Mouse (Mus musculus) forebrain, postnatal 0 days (tissue): ENCODE data around the gene Gm10668. TPM values are rescaled to one million over a fixed set of nuclear protein-coding genes. Genes with fewer than 3 reads are reported as not detected.
"Not testable (repeated sequence)": the region's sequence is repeated elsewhere in the genome, so short reads cannot be mapped to it uniquely, and the experiment has no call there.

Experiments
- ATAC-seq: fragments of 200-750 bp; cut with Nextera tagmentation; 2 replicates; pipeline ENCODE4 v1.8.0; 2017; ENCODE audit warnings: mild to moderate bottlenecking, moderate library complexity
- DNase-seq: peaks from one replicate; pipeline ENCODE4 v3.0.0-alpha.2; 2015
- H3K27ac ChIP-seq: fragments of 300-500 bp; sonication (generic); 2 replicates; pipeline ENCODE4 v1.5.1; 2014; ENCODE audit warnings: low read depth, mild to moderate bottlenecking, antibody characterized with exemption, low read length, moderate library complexity, mixed read lengths
- H3K27me3 ChIP-seq: fragments of 300-500 bp; sonication (generic); 2 replicates; pipeline ENCODE4 v1.6.1; 2014; ENCODE audit warnings: mild to moderate bottlenecking, low read length, mixed read lengths; ENCODE audit not compliant: insufficient read depth
- H3K36me3 ChIP-seq: fragments of 300-500 bp; sonication (generic); 2 replicates; pipeline ENCODE4 v1.6.1; 2014; ENCODE audit warnings: mild to moderate bottlenecking, moderate library complexity; ENCODE audit not compliant: insufficient read depth
- H3K4me1 ChIP-seq: fragments of 300-500 bp; sonication (generic); 2 replicates; pipeline ENCODE4 v1.6.1; 2014; ENCODE audit warnings: antibody characterized with exemption; ENCODE audit not compliant: insufficient read depth
- H3K4me2 ChIP-seq: fragments of 300-500 bp; sonication (generic); 2 replicates; pipeline ENCODE4 v1.6.1; 2014; ENCODE audit warnings: low read depth, mild to moderate bottlenecking, moderate library complexity
- H3K4me3 ChIP-seq: fragments of 300-500 bp; sonication (generic); 2 replicates; pipeline ENCODE4 v1.5.1; 2014; ENCODE audit warnings: low read depth, low read length, mixed read lengths
- H3K9ac ChIP-seq: fragments of 300-500 bp; sonication (generic); 2 replicates; pipeline ENCODE4 v1.6.1; 2014; ENCODE audit warnings: mild to moderate bottlenecking
- H3K9me3 ChIP-seq: fragments of 300-500 bp; sonication (generic); 2 replicates; pipeline ENCODE4 v1.6.1; 2016; ENCODE audit warnings: low read length
- WGBS: fragments of 180-500 bp; shearing (Covaris S2); extraction: QIAGEN DNeasy Blood & Tissue Kit; methylation state at CpG from one replicate; pipeline ENCODE4 v1.1.7; 2014; 5-methylcytosine and 5-hydroxymethylcytosine counted together
- polyA plus RNA-seq: library from polyadenylated mRNA; unstranded; fragments of >200 nt; fragmentation: Nextera tagmentation; extraction: Ambion mirVana; gene quantifications from 2 replicates; pipeline ENCODE4 v1.2.1, GENCODE M21; 2015
- total RNA-seq: library from RNA; depleted of rRNA; stranded (reverse); fragments of >200 nt; gene quantifications from 2 replicates; pipeline ENCODE4 v1.2.3, GENCODE M21; 2014; rRNA removed

Gm10668 gene
- total RNA-seq (not detected in 2 replicates), polyA plus RNA-seq (not detected in 2 replicates)

GRCm38 (mm10) chr7:20730524-20730923 is at the start of gene Gm10668:
Gene Gm10668 (minus strand): TSS chr7:20730624.
- not testable (repeated sequence) for DNase-seq, H3K9me3 ChIP-seq, H3K4me1 ChIP-seq, H3K27me3 ChIP-seq, H3K9ac ChIP-seq, ATAC-seq, H3K27ac ChIP-seq, H3K36me3 ChIP-seq, H3K4me2 ChIP-seq, H3K4me3 ChIP-seq
- WGBS: no CpG with 5 or more reads among the region's 1 CpGs

- ATAC-seq, H3K4me2 ChIP-seq, DNase-seq, H3K9ac ChIP-seq, H3K27me3 ChIP-seq, H3K36me3 ChIP-seq, H3K4me3 ChIP-seq, H3K4me1 ChIP-seq, H3K9me3 ChIP-seq, H3K27ac ChIP-seq: not testable (repeated sequence)
- WGBS: no CpG with 5 or more reads among the region's 3 CpGs
Observed at GRCm38 (mm10) chr7:20770885-20771284, 40.5 kb upstream of the Gm10668 start, which contains the start of gene Vmn1r112. Gene Vmn1r112 (plus strand): TSS chr7:20771185.

- DNase-seq, H3K9me3 ChIP-seq, H3K4me2 ChIP-seq, H3K27ac ChIP-seq, H3K36me3 ChIP-seq, H3K27me3 ChIP-seq, H3K4me3 ChIP-seq, ATAC-seq, H3K4me1 ChIP-seq, H3K9ac ChIP-seq: not testable (repeated sequence)
- WGBS: no CpG with 5 or more reads among the region's 2 CpGs
Observed at GRCm38 (mm10) chr7:20703116-20703515, 27.3 kb downstream of the Gm10668 start, which contains the start of gene Vmn1r111. Gene Vmn1r111 (minus strand): TSS chr7:20703216.

Other genes with a start within 250 kb of the Gm10668 start
- gene Vmn1r103, start 220.1 kb downstream of the Gm10668 start, total RNA-seq: not detected in 2 replicates
- gene Vmn1r103, start 220.1 kb downstream of the Gm10668 start, polyA plus RNA-seq: not detected in 2 replicates
- not detected in 2 replicates for gene Vmn1r104, start 196.8 kb downstream of the Gm10668 start, total RNA-seq
- not detected in 2 replicates for gene Vmn1r104, start 196.8 kb downstream of the Gm10668 start, polyA plus RNA-seq
- not detected in 2 replicates for gene Gm5726, start 184.9 kb downstream of the Gm10668 start, total RNA-seq
- not detected in 2 replicates for gene Gm5726, start 184.9 kb downstream of the Gm10668 start, polyA plus RNA-seq
- not detected in 2 replicates for gene Gm4141, start 154.4 kb downstream of the Gm10668 start, total RNA-seq
- gene Gm4141, start 154.4 kb downstream of the Gm10668 start, polyA plus RNA-seq: not detected in 2 replicates
- not detected in 2 replicates for gene Gm4513, start 131.6 kb downstream of the Gm10668 start, total RNA-seq
- not detected in 2 replicates for gene Gm4513, start 131.6 kb downstream of the Gm10668 start, polyA plus RNA-seq
- not detected in 2 replicates for gene Vmn1r107, start 61.7 kb downstream of the Gm10668 start, total RNA-seq
- not detected in 2 replicates for gene Vmn1r107, start 61.7 kb downstream of the Gm10668 start, polyA plus RNA-seq
- gene Vmn1r111, start 27.4 kb downstream of the Gm10668 start, total RNA-seq: not detected in 2 replicates
- gene Vmn1r111, start 27.4 kb downstream of the Gm10668 start, polyA plus RNA-seq: not detected in 2 replicates
- not detected in 2 replicates for gene Vmn1r112, start 40.6 kb upstream of the Gm10668 start, total RNA-seq
- not detected in 2 replicates for gene Vmn1r112, start 40.6 kb upstream of the Gm10668 start, polyA plus RNA-seq
- gene Vmn1r113, start 56.7 kb upstream of the Gm10668 start, total RNA-seq: not detected in 2 replicates
- not detected in 2 replicates for gene Vmn1r113, start 56.7 kb upstream of the Gm10668 start, polyA plus RNA-seq
- gene Vmn1r114, start 81.6 kb upstream of the Gm10668 start, total RNA-seq: not detected in 2 replicates
- not detected in 2 replicates for gene Vmn1r114, start 81.6 kb upstream of the Gm10668 start, polyA plus RNA-seq
- gene Vmn1r115, start 114.4 kb upstream of the Gm10668 start, total RNA-seq: not detected in 2 replicates
- gene Vmn1r115, start 114.4 kb upstream of the Gm10668 start, polyA plus RNA-seq: not detected in 2 replicates
- gene Vmn1r116, start 141.6 kb upstream of the Gm10668 start, total RNA-seq: not detected in 2 replicates
- gene Vmn1r116, start 141.6 kb upstream of the Gm10668 start, polyA plus RNA-seq: not detected in 2 replicates
- gene Vmn1r117, start 153.5 kb upstream of the Gm10668 start, total RNA-seq: not detected in 2 replicates
- not detected in 2 replicates for gene Vmn1r117, start 153.5 kb upstream of the Gm10668 start, polyA plus RNA-seq
- not detected in 2 replicates for gene Vmn1r118, start 181.7 kb upstream of the Gm10668 start, total RNA-seq
- not detected in 2 replicates for gene Vmn1r118, start 181.7 kb upstream of the Gm10668 start, polyA plus RNA-seq